Mouse (Mus musculus): ENCODE results near the gene Hoxa4.

The Hoxa4 gene

GRCm38 (mm10) chr6:52165441-52166370 lies 25.8 kb downstream of the Hoxa4 start:
- in situ Hi-C loops (cut with MboI) = no loop called here

- in situ Hi-C loops (cut with MboI) = no loop called here
These were observed 26.7 kb downstream of the Hoxa4 start, which contains the start of gene Hoxa2 for GRCm38 (mm10) chr6:52164626-52165440. Gene Hoxa2 (minus strand): TSS chr6:52164831.

- in situ Hi-C loops (cut with MboI) = no loop called here
These were observed 27.4 kb downstream of the Hoxa4 start for GRCm38 (mm10) chr6:52164051-52164625.

- in situ Hi-C loops (cut with MboI) = no loop called here
These were observed 28.1 kb downstream of the Hoxa4 start for GRCm38 (mm10) chr6:52163366-52164031.

- in situ Hi-C loops (cut with MboI) = no loop called here
These were observed 28.8 kb downstream of the Hoxa4 start for GRCm38 (mm10) chr6:52162611-52163365.

- in situ Hi-C loops (cut with MboI) = no loop called here
These were observed 29.5 kb downstream of the Hoxa4 start for GRCm38 (mm10) chr6:52162093-52162380.

- in situ Hi-C loops (cut with MboI) = no loop called here
These were observed 30.0 kb downstream of the Hoxa4 start for GRCm38 (mm10) chr6:52161336-52162092.

GRCm38 (mm10) chr6:52160511-52161335 lies 30.8 kb downstream of the Hoxa4 start:
- in situ Hi-C loops (cut with MboI) = no loop called here

- in situ Hi-C loops (cut with MboI) = no loop called here
These were observed 31.6 kb downstream of the Hoxa4 start for GRCm38 (mm10) chr6:52159979-52160378.

- in situ Hi-C loops (cut with MboI) = no loop called here
These were observed 32.3 kb downstream of the Hoxa4 start for GRCm38 (mm10) chr6:52159164-52159761.

GRCm38 (mm10) chr6:52158276-52159051 lies 33.1 kb downstream of the Hoxa4 start, which contains the start of gene Hoxa1:
Gene Hoxa1 (minus strand): TSS chr6:52158317.
- in situ Hi-C loops (cut with MboI) = no loop called here

- in situ Hi-C loops (cut with MboI) = no loop called here
These were observed 33.9 kb downstream of the Hoxa4 start for GRCm38 (mm10) chr6:52157466-52158275.

- in situ Hi-C loops (cut with MboI) = no loop called here
These were observed 34.9 kb downstream of the Hoxa4 start for GRCm38 (mm10) chr6:52156551-52157200.

GRCm38 (mm10) chr6:52155471-52155870 lies 36.1 kb downstream of the Hoxa4 start:
- in situ Hi-C loops (cut with MboI) = no loop called here

- in situ Hi-C loops (cut with MboI) = no loop called here
These were observed 37.5 kb downstream of the Hoxa4 start for GRCm38 (mm10) chr6:52154044-52154443.

GRCm38 (mm10) chr6:52153270-52153669 lies 38.3 kb downstream of the Hoxa4 start:
- in situ Hi-C loops (cut with MboI) = no loop called here
